Mouse (Mus musculus): ENCODE data around the gene Dennd4c. TPM values are rescaled to one million over a fixed set of nuclear protein-coding genes. Genes with fewer than 3 reads are reported as not detected.

Gene Dennd4c
- 3.2 and 7.7 TPM in 2 replicates for polyA plus RNA-seq (2015; fragmentation: Nextera tagmentation; extraction: Ambion mirVana)

GRCm38 (mm10) chr4:86748336-86749291 lies at the start of gene Dennd4c:
TSS of gene Dennd4c (plus strand) at chr4:86748555.

GRCm38 (mm10) chr4:86857113-86858069 lies 109.0 kb downstream of the Dennd4c start, which contains the start of gene Rps6:
TSS of gene Rps6 (minus strand) at chr4:86857412.

GRCm38 (mm10) chr4:86874146-86874847 lies 125.9 kb downstream of the Dennd4c start, which contains the start of gene Acer2:
TSS of gene Acer2 (plus strand) at chr4:86874396.

Other genes starting within 250 kb of the Dennd4c start
- gene Saxo1, start 190.2 kb upstream of the Dennd4c start, polyA plus RNA-seq (2015; fragmentation: Nextera tagmentation; extraction: Ambion mirVana), result not detected in 2 replicates
- gene Rraga, start 172.9 kb upstream of the Dennd4c start, polyA plus RNA-seq (2015; fragmentation: Nextera tagmentation; extraction: Ambion mirVana), result 62.8 and 77.0 TPM in 2 replicates
- gene Haus6, start 136.5 kb upstream of the Dennd4c start, polyA plus RNA-seq (2015; fragmentation: Nextera tagmentation; extraction: Ambion mirVana), result 6.1 and 6.2 TPM in 2 replicates
- 154 and 264 TPM in 2 replicates for gene Plin2, start 78.5 kb upstream of the Dennd4c start, polyA plus RNA-seq (2015; fragmentation: Nextera tagmentation; extraction: Ambion mirVana)
- gene Rps6, start 108.9 kb downstream of the Dennd4c start, polyA plus RNA-seq (2015; fragmentation: Nextera tagmentation; extraction: Ambion mirVana), result 545 and 586 TPM in 2 replicates
- 9.2 and 21.0 TPM in 2 replicates for gene Acer2, start 125.8 kb downstream of the Dennd4c start, polyA plus RNA-seq (2015; fragmentation: Nextera tagmentation; extraction: Ambion mirVana)